Mouse (Mus musculus) G1E (cell line): ENCODE results near the gene Med27. TPM values are rescaled to one million over a fixed set of nuclear protein-coding genes. Genes with fewer than 3 reads are reported as not detected.

Experiments used
- ATAC-seq: 2 replicates; pipeline ENCODE4 v1.8.0; 2016; ENCODE audit warnings: mild to moderate bottlenecking; ENCODE audit not compliant: insufficient number of reproducible peaks, poor library complexity, low FRiP score, severe bottlenecking; ENCODE audit errors: extremely low read depth
- DNase-seq: peaks from one replicate; pipeline ENCODE4 v3.0.0; 2012; ENCODE audit warnings: low spot score
- H3K27me3 ChIP-seq: 2 replicates; pipeline ENCODE4 v1.6.1; 2012; ENCODE audit warnings: mild to moderate bottlenecking, low read length, inconsistent platforms; ENCODE audit not compliant: insufficient read depth
- H3K36me3 ChIP-seq: replicated peaks from 2 replicates; pipeline ENCODE3; 2012; ENCODE audit warnings: mild to moderate bottlenecking, inconsistent platforms
- H3K4me1 ChIP-seq: 2 replicates; pipeline ENCODE4 v1.6.1; 2012; ENCODE audit warnings: low read depth, low read length, inconsistent platforms, mixed read lengths; ENCODE audit not compliant: insufficient read depth
- H3K4me3 ChIP-seq: 2 replicates; pipeline ENCODE4 v1.5.1; 2012; ENCODE audit warnings: low read depth, mild to moderate bottlenecking, inconsistent platforms, low read length, moderate library complexity, mixed read lengths
- H3K9me3 ChIP-seq: replicated peaks from 2 replicates; pipeline ENCODE4 v1.6.1; 2012; ENCODE audit warnings: inconsistent platforms
- CTCF ChIP-seq: IDR thresholded peaks from 2 replicates; pipeline ENCODE4 v1.5.1; 2012; ENCODE audit warnings: low read depth, low read length, inconsistent platforms, mixed read lengths
- GATA1 ChIP-seq: IDR thresholded peaks from 2 replicates; pipeline ENCODE4 v1.6.1; 2012; ENCODE audit warnings: borderline replicate concordance, low read length, inconsistent platforms, mixed read lengths
- GATA2 ChIP-seq: IDR thresholded peaks from 2 replicates; pipeline ENCODE4 v1.6.1; 2012; ENCODE audit warnings: low read depth, low read length, inconsistent platforms, borderline replicate concordance
- POLR2AphosphoS5 ChIP-seq: IDR thresholded peaks from 2 replicates; pipeline ENCODE4 v1.6.1; 2012; ENCODE audit warnings: low read depth, low read length, inconsistent platforms; ENCODE audit not compliant: insufficient replicate concordance
- TAL1 ChIP-seq: conservative IDR thresholded peaks from 2 replicates; pipeline ENCODE4 v1.6.1; 2012; ENCODE audit warnings: low read depth, low read length, inconsistent platforms, mixed read lengths
- polyA plus RNA-seq: library from polyadenylated mRNA; stranded (reverse); fragments of >175 nt; gene quantifications from 2 replicates; pipeline ENCODE4 v1.2.3, GENCODE M21; 2012
- total RNA-seq, 2 experiments: library from RNA; stranded (forward) in 1 of 2; stranded (reverse) in 1 of 2; fragments of 200-1000 nt in 1 of 2; fragments of >200 nt in 1 of 2; fragmentation: Nextera tagmentation in 1 of 2; gene quantifications; 2 replicates each; pipeline ENCODE4 v1.2.3; 2014 to 2017

Med27 gene
- total and polyA plus RNA-seq, 3 experiments, result 23.4 to 95.0 (median 58.1) TPM

- Histone ChIP-seq H3K9me3 (no peaks in the 10 kb centered on the region), H3K4me3 (no peak overlapping the region), H3K4me1 (no peaks in the 10 kb centered on the region), H3K27me3 (no peaks in the 10 kb centered on the region), H3K36me3 (peaks cover 86% of the 10 kb centered on the region)
- no peak for TF ChIP-seq POLR2AphosphoS5
- DNase-seq (no peak), ATAC-seq (no peak)
Measured at GRCm38 (mm10) chr2:29513131-29513530, 166.5 kb downstream of the Med27 start.

GRCm38 (mm10) chr2:29514836-29515235, 168.2 kb downstream of the Med27 start:
- no peak for TF ChIP-seq CTCF
- TF ChIP-seq GATA1, result no peak

DNA sequence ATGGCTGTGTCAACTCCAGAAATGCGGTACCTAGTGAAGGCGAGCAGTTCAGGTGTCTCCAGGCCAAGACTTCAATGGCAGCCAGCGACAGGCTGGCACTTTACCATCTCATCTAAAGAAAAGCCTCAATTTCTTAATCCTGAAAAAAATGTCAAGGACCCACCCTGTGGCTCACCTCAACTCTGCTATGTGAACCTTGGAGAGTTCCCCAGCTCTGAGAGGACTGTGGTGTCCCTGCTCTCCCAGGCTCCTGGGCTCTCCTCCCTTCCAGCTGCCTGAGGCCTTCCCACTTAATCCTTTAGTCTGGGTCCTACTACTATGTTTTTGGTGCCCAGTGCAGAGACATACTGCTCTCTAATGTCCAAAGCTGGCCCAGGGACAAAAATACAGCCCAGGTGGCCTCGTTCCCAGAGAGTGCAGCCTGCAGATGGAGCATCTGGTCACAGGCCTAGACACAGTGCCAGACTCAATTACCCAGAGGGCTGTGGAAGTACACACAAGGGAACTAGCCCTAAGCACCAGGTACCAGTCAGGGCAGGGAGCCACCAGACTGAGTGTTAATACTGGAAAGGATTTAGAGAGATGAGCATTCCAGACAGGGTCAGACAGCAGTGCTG, 169.3 kb downstream of the Med27 start:
- Histone ChIP-seq H3K36me3 (peaks cover 71% of the 10 kb centered on the region), H3K9me3 (no peaks in the 10 kb centered on the region), H3K4me1 (no peaks in the 10 kb centered on the region), H3K4me3 (no peak overlapping the region), H3K27me3 (no peaks in the 10 kb centered on the region)
- DNase-seq (no peak), ATAC-seq (no peak)
- TF ChIP-seq GATA2, result no peak
- no peak for TF ChIP-seq CTCF
- no peak for TF ChIP-seq GATA1
- no peak for TF ChIP-seq POLR2AphosphoS5

More at GRCm38 (mm10) chr2:29514836-29515235, 168.2 kb downstream of the Med27 start:
- Histone ChIP-seq H3K36me3 (peaks cover 80% of the 10 kb centered on the region), H3K4me1 (no peaks in the 10 kb centered on the region), H3K9me3 (no peaks in the 10 kb centered on the region), H3K27me3 (no peaks in the 10 kb centered on the region), H3K4me3 (no peak overlapping the region)
- ATAC-seq (no peak), DNase-seq (no peak)

DNA sequence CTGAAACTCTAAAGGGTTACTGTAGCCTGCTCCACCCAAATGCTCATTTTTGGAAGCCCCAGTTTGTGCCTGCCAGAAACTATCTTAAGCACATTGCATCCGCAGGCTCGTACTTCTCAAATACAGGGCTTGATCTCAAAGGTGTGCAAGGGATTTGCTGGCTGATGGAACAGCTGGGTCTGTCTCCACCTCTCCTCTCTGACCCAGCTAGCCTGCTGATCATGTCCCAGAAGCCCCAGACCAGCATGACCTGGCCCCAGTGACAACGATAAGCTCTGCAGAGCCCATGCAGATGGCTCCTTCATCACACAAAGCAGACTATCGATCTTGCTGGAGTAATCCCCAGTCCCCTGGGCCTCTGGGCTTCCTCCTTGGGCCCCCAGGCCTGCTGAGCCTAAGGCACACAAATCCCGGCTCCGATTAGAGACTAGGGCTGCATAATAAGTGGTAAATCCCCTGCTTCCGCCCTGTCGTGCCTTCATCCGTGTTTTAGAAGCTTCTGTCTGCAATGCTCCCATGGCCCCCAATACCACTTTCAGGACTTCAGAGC, 170.1 kb downstream of the Med27 start:
- Histone ChIP-seq H3K4me1 (no peaks in the 10 kb centered on the region), H3K27me3 (no peaks in the 10 kb centered on the region), H3K9me3 (no peaks in the 10 kb centered on the region), H3K36me3 (peaks cover 70% of the 10 kb centered on the region), H3K4me3 (no peak overlapping the region)
- DNase-seq (no peak), ATAC-seq (no peak)
- TF ChIP-seq TAL1, result no peak
- no peak for TF ChIP-seq GATA2
- no peak for TF ChIP-seq CTCF

DNA sequence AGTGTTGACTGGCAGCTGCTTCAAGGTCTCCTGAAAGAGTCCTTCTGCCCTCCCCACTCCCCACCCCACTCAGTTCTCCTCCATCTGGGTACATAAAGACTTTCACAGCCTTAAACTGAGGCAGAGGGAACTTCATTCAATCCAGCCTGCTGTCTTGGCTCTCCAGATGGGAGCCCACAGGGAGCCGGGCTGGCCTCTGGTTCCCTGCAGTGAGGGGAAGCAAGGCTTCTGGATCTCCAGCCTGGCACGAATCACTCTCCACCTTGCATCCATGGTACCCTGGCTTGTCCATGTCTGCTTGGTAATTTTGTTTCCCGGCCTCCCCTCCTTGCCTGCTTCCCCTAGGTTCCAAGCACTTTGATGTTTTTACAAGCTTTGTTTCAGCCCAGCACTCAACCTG, 172.8 kb downstream of the Med27 start:
- H3K4me3 ChIP-seq, result no peak overlapping the region
- DNase-seq (no peak), ATAC-seq (no peak)
- H3K36me3 ChIP-seq, result peaks cover 69% of the 10 kb centered on the region
- no peaks in the 10 kb centered on the region for H3K27me3 ChIP-seq
- H3K4me1 ChIP-seq, result no peaks in the 10 kb centered on the region
- H3K9me3 ChIP-seq, result no peaks in the 10 kb centered on the region
- no peak for TF ChIP-seq GATA1
- TF ChIP-seq POLR2AphosphoS5, result no peak
- TF ChIP-seq TAL1, result no peak
- no peak for TF ChIP-seq GATA2
- no peak for TF ChIP-seq CTCF

DNA sequence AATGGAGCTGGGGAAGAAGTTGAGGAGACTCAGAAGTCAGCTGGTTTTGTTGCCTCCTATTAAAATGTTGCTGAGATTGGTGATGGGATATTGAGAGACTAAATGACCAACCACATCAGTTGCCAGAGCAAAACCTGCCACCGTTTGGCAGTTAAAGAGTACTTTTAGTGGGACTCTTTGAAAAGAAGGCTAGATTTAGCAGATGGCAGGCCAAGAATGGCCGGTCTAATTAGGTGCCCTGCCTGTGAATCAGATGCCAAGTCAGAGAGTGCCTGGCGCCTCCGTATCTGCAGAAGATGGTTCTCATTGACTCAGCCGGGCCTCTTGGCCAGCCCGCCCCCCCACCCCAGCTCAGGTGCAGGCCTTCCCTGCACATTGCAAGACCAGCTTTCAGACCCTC, 173.6 kb downstream of the Med27 start:
- Histone ChIP-seq H3K4me3 (no peak overlapping the region), H3K27me3 (no peaks in the 10 kb centered on the region), H3K36me3 (peaks cover 70% of the 10 kb centered on the region), H3K9me3 (no peaks in the 10 kb centered on the region), H3K4me1 (no peaks in the 10 kb centered on the region)
- DNase-seq (no peak), ATAC-seq (no peak)
- TF ChIP-seq POLR2AphosphoS5, result no peak
- no peak for TF ChIP-seq GATA1
- TF ChIP-seq GATA2, result no peak
- no peak for TF ChIP-seq CTCF

DNA sequence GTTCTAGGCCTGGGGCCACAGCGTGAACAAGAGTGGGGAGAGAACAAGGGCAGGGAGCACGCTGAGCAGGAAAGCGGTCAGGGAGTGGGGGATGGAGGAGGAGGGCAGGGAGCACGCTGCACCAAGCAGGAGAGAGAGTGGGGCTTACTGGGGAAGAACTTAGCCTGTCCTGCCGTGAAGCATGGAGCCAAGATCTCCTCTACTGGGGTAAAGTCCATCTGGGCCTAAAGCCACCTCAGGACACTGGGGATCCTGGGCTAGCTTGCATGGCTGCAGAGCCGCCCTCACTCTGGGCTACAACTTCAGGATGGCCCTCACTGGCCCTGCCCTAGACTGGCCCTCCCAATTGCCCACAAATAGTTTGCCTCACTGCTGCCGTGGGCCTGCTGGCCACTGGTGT, 174.9 kb downstream of the Med27 start:
- TF ChIP-seq GATA1 (no peak), GATA2 (no peak), TAL1 (no peak), CTCF (no peak), POLR2AphosphoS5 (no peak)
- no peaks in the 10 kb centered on the region for H3K9me3 ChIP-seq
- ATAC-seq, result no peak
- peaks cover 67% of the 10 kb centered on the region for H3K36me3 ChIP-seq
- no peaks in the 10 kb centered on the region for H3K27me3 ChIP-seq
- no peak overlapping the region for H3K4me3 ChIP-seq
- DNase-seq, result no peak
- H3K4me1 ChIP-seq, result no peaks in the 10 kb centered on the region
